Mouse (Mus musculus): ENCODE measurements at regions not wholly inside any gene's neighbourhood (a gene's known extent, or its start where the extent isn't known, plus 50 kb on each side); places are given as distances from the start of the nearest gene placed in this dataset.

DNA sequence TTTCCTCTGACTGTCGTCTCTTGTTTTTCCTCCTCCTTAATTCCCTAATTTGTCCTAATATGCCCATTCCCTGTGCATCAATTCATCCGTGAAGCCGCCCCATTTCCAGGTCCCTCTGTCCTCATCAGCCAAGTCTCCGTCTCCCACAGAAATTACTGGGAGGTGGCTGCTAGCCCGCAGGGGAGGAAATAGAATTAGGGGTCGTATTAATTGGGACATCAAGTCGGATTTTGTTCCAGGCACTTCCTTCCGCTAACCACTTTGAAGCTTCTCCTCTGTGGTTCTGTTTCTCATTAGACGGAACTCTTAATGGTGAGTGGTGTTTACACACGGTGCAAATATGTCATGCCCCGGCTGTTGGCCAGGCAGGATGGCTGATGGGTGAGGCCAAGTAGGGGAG is 259.5 kb upstream of the Tbx3 start:
- no peak for DNase-seq

DNA sequence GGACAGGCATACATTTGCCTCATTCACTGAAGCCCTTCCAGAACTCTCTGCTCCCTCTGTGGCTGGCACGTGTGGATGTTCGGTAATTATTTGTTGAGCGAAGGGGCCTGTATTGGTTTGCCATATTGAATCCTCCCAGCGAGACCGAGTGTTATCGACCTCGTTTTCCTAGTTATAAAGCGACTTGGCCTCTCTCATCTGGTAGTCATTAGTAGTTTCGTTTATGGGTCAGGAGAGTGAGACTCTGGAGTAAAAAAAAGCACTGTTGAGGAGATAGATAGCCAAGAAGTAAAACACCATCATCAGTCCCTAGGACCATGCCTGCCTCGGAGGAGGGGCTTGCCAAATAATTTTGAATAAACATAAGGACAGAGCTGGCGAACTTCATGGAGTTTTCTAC is 254.6 kb upstream of the Tbx3 start:
- no peak for DNase-seq

DNA sequence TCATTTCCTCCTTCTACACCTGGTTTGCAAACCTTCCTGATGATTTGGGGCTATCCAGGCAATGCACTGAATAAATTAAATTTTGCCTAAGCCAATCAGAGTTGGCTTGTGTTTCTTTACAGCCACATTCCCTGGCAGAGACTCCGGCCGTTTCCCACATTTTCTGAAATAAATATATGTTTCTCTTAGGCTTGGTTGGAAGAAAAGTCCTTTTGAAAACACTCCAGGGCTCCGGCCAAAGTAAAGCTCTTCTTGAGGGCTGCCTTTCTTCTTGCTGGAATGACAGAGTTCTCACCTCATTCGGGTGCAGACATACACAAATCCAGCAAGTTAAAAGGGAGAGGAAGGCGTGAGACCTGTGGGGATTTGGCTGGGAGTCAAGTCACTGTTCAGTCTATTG is 252.0 kb upstream of the Tbx3 start:
- DNase-seq, result no peak

DNA sequence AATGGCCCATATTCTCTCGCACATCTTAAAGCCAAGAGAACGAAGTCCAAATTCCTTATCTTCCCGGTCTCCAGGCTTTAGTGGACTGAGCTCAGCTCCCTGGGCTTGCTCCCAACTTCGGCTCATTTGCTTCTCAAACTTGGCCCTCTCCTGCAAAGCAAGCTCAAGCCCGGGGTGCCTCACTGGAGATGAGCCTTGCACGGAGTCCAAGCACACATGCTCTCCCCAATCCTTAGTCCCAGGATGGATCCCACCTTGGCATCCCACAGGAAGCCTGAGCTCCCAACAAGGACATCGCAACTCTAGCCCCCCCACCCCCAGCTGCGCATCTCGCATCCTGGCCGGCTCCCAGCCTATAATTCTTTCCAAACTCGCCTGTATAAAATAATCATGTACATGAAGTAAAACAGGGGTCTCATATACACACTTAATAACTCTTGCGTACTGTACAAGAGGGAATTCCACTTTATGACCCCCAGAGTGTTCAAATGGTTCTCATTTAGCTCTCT is 242.9 kb upstream of the Tbx3 start:
- peak in 1 of 2 experiments; percentile 0 for DNase-seq

DNA sequence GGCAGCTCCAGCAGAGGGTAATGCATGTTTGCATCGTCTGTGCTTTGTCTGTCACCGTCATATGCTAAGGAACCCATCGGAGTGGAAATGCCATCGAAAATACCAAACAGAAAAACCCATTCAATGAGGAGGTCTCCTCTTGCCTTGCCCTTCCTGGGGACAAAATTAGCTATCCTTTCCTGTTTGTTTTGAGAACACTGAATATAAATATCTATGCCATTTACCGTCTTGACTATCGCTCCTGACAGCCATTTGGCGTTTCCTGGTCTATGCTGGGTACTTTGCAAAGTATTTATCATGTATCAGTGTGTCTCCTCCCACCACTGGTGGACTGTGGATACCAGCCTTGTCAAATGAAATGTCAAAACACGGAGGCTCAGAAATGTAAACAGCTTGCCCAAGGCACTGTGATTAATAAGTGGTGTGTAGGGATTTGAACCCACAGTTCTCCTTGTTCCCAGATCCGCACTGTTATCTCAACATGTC is 239.2 kb upstream of the Tbx3 start:
- no peak for DNase-seq

DNA sequence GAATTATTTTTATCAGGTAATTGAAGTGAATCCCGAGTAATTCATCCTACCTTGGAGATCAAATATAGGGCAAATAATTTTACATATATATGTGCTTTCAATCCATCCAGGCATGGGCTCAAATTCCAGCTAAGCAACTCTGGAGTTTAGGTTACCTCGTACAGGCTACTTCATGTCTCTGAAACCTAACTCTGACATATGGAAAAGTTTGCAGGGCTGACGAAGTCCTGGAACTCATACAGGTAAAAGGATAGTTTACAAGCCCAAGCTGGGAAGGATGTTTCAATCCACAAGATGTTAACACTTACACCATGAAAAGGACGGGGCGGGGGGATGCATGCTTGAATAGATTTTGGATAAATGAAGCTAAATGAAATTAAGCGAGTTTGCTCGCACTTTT is 235.9 kb upstream of the Tbx3 start:
- no peak for DNase-seq

DNA sequence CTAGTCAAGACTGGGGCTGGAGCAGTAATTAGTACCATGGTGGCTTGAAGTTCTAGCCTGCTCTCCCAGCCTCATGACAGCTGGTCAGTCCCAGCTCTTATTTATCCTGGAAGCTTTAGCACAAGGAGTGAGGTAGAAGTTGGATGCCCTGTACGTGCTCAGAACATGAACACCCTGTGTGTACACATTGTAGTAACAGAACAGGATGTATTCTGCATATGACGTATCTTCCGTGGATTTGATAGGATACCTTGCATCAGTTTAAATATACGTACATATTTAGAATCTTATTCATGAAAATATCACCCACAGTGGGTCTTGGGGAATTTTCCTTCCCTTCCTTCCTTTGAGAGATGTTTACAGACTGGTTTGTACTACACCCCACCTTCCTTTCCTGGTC is 222.0 kb upstream of the Tbx3 start:
- no peak for DNase-seq

DNA sequence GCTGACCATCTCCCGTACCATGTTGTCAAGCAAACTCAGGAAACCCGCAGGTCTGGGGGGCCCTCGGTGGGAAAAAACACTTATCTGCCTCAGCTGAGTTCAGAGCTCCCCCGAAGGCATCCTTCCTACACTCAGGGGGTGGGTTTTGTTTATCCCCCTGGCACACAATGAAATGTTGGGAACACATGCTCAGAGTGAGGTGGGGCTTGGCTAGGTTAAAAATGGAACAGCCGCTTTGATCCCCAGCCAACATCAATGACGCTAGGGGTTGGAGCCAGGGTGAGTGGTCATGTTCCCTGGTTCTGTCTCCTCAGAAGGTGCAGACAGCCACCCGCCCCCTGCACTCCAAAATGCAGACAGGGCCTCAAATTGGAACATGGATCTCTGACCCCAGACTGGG is 221.3 kb upstream of the Tbx3 start:
- no peak for DNase-seq

DNA sequence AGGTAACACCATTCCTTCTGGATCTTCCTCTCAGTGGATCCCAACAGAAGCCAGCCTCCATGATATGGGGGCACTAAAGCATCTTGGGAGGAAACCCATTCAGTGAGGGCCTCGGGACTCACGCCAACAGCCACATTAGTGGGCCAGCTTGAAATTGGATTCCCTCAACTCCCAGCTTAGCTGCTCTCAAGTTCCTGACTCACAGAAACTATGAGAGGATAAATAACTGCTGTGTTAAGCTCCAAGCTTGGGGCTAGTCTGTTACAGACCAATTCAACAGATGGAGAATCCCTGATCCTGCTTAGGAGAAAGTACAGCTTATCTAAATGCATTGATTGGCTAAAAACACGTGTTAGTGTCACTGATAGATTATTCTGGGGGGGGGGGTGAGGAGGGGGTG is 210.7 kb upstream of the Tbx3 start:
- no peak for DNase-seq

DNA sequence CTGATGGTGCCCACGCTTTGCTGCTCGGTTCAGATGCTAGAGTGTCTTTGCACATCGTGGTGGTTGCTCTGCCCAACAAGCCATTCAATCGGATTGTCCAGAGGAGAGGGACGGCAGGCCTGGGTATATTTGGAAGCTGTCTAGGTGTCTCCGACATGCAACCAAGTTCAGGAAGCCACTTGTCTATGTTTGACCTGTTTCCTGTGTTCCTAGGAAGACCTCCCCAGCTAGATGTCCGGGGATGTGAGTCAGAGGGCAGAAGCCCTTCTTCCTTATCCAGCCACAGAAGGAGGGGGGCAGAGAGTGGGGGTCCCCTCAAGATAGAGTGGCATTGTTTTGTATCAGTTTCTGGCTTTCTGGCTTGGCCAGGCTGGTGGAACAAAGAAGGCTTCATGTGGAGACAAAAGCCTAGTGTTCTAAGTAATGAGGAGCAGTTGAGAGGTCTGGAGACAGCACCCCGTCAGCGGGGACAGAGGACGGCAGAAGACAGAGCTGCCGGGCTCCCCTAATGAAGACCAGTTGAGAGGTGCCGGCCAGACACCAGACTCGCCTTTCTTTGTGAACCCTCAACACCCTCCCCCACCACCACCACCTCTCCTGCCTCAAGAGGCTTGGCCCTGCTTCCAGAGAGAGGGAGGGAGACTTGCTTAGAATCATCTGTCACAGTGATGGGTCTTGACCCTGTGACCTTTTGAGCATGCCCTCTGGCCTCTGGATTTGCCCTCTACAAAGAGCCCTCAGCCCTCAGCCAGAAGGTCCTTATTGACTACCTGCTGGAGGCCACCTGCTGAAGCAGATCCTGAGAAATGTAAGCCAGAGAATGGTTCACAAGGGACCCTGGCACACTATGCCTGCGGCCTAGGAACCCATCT is 207.6 kb upstream of the Tbx3 start:
- DNase-seq, result no peak

DNA sequence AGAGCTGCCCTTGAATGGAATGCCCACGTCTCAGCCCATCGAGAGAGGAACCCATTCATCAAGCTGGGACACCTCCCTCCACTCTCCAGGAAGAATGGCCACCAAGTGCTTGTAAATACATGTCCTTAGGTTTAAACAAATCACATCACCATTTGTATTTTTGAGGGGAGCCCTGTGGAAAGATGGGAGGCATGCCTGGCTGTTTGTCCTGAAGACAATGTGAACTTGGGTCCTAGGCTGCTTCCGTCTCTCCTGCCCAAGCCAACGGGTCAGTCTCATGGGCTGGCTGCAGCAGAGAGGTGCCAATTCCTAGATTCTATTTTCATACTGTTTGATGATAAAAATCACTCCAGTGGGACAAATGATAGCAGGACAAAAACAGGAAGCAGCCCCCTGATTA is 205.9 kb upstream of the Tbx3 start:
- DNase-seq, result no peak

DNA sequence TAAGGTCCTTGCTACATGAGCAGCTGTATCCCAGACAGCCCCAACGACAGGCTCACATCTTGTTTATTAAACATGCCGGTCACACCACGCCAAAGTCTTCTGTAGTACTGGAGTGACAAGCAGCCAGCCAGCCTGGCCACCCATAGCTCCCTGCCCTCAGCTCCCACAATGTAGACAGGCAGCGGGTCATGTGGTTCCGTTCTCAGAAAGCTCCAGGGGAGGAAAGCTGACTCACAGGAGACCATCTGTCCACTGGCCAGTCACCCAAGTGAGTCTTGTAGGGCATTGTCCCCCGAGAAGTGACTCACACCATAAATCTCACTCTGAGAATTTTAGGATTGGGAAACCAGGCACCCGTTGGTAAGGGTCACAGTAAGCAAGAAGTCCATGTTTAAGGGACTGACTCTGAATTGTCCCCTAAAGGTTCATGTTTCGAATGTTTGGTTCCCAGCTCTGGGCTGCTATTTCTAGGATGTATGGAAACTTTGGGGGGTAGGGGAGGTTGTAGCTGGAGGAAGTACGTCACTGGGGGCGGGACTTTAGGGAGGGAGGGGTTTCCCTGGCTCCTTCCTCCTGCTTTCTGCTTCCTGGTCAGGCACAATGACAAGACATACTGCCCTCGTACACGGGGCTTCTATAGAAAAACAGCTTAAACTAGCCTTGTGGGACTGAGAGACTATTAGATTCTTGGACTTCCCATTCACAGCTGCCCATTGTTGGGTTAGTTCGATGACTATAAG is 203.0 kb upstream of the Tbx3 start:
- DNase-seq, result no peak

DNA sequence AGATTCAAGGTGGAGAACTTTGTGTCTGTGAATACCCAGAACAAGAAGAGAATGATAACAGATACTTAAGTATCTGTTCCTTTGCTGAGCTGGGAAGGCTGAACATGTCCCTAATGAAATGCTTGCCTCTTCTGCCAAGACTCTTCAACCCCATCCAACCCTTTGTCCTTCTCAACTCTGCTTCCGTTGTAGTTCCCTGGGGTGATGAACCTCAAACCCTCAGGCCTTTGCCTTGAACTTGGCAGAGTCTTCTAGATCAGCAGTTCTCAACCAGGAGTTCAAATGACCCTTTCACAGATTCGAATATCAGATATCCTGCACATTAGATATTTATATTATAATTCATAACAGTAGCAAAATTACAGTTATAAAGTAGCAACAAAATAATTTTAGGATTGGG is 192.5 kb upstream of the Tbx3 start:
- peak; percentile 6 to 17 for DNase-seq

DNA sequence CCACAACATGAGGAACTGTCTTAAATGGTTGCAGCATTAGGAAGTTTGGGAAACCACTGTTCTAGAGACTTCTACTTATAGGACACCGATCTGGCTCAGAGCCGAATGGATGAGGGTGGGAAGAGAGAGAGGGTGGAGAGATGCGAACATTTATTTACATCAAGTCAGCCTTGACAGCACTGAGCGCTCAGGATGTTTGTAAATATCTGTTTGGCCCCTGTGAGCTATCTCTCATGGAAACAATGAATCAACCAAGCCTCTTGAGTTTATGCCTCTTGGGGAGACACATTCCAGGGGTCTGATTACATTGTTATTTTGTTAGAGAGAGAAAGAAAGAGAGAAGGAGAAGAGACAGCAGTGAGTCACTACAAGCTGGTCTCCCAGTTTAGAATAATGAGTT is 192.1 kb upstream of the Tbx3 start:
- no peak for DNase-seq

DNA sequence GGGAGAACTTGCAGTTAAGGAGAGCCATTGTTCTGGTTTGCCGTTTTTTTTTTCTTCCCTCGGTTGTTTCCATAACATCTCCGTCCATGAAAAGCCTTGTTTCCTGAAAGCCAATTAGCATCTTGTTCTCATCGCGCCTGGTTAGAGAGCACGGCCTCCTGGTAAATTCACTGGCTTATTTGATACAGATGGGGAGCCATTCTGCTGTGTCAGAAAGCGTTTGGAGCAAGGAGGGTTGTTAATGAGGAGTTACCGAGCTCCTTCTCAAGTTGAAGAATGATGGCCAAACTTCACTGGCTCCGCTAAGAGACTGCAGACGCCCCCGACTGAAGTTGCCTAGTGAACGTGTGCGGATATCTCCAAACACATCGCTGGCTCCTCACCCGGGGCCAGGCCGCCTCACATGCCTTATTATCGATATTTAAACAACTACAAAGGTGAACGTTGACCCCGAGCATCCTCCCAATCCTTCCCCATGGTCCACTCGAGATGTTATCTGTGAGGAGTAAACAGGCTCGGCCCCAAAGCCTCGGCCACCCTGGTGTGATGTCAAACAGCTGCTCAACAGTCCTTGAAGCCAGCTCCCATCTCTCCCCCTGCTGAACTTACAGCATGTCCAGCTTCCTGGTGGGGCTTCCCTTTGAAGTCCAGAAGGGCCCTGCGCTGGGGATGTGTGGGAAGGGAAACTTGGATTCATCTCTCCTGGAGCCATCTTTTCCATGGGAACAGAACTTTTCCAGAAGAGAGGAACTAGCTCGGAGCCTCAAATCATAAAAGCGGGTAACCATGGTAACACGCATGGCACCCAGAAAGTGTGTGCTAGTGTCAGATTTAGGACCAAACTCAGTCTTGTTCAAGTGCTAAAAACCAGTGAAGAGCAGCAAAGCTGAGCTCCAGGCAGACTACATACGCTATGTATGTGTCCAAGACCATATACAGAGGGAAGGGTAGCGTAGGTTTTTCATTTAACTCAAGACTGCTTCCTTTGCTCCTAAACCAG is 190.0 kb upstream of the Tbx3 start:
- no peak for DNase-seq

DNA sequence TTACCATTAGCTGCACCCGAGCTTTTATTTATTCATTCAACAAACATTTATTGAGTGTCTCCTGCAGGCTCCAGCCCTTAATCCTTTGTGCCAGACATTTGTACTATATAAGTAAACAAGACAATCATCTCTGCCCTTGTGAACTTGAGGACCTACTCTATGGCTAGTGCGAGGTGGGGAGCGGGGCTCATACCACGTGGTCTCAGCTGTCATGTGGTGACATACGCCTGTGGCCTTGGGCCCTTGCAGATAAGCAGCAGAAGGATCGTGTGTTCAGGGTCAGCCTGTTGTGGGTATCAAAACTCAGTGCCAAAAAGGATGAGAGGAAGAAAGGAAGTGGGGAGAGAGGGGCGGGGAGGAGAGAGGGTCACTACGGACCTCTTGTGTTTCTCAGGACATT is 186.8 kb upstream of the Tbx3 start:
- DNase-seq, result no peak

DNA sequence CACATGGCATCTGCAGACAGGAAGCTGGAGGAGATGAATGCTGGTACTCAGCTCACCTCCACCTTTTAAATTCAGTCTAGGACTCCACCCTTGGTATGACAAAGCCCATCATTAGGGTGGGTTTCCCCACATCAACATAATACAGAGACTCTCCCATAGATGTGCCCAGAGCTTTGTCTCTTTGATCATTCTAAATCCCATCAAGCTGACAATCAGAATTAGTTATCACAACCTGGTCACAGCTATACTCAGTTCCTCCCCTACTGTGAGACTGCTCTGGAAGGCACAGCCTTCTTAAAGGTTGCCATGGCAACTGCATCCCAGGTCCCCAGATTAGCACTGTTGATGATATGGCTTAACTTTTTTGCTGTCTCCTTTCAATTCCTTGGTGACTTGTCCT is 184.3 kb upstream of the Tbx3 start:
- no peak for DNase-seq

DNA sequence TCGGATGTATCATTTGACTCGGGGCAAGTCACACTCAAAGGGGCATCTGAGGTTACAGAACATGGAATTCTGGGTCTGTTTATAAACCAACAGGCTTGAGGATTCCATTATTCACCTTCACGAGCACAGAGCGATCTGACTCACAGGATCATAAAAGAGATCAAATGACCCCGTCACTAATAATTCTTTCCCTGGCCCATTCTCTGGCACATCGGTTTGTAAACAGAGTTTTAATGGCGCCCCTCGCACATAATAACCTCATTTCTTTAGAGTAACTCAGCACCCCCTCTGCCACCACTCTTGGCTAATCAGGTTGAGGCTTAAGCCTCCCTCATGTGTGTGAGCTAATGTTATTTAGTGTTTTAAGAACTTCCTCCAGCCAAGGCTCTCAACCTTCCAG is 183.3 kb upstream of the Tbx3 start:
- no peak for DNase-seq

DNA sequence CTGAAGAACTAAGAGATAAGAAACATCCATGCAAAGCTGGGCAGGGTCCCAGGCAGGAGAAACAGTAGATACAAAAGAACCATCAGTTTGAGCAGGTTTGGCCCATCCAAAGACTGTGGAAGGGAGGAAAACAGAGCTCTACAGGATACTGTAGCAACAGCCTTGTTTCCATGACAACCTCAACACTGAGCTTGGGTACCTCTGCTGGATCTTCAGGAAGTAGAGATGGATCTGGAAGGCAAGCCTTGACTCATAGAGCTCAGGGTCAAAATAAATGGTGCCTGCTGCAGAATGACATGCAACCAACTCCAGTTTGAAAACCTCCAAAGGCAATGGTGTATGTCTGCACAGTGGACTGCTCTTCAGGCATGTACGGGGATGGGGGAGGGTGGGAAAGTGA is 173.0 kb upstream of the Tbx3 start:
- DNase-seq, result no peak

DNA sequence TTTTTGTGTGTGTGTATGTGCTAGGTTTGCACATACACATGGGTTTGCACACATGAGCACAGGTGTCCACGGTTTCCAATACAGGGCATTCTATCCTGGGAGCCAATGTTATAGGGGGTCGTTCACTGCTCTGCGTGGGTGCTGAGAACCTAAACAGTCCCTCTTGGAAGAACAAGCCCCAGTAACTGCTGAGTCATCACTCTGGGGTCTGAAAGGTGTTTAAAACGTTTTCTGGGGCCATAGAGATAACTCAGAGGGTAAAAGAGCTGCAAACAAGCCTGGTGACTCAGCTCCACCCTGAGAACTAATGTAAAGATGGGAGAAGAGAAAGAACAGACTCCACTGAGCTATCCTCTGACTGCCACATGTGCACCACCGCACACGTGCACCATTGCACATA is 172.0 kb upstream of the Tbx3 start:
- DNase-seq, result no peak

DNA sequence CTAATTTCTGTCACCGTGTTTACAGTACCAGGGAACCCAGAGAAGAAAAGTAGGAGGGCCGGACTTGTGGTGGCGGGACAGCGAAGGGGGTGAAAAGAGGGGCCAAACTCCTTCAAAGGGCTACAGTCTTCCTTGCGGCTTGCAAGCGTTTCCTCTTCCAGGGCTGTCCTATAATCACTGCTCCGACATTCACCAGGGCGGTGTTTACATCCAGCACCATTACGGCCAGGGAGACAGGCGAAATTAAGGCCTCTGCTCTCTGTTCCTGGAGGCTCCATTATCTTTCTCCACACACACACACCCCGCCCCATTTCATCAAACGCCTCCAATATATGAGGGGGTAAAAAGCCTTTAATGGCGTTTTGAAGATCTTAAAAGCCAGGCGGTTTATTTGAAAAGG is 162.8 kb upstream of the Tbx3 start:
- no peak for DNase-seq

DNA sequence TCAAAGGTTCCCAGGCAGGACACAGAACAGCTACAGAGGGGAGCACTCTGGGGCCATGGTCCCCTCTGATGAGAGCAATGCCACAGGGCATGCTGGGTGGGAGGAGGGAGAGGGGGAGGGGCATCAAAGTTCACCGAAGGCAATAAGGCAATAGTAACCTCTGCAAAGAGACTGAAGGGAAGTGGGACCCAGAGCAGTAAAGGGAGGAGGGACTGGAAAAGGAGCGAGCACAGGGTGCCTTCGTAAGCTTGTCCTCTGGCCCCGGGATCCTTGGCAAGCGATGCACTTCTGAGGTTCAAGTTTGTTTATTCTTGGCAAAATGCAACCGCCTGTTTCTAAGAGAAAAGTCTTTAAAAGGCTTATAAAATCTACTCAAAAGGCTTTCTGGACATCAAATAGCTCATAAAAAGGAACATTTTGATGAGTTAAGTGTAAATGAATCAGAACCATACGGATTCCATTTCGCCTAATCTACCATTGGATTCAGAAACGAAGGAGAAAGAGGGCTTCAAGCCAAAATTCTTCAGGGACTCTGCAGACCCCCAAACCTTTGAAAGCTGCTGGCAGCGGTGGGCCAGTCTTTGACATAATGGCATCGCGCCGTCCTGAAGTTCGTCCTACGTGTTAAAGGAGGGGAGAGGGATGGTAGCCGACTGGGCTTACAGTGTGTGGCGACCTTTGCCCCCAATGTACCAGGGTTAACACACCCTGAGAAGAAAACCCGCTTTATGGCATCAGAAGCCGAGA is 151.8 kb upstream of the Tbx3 start:
- DNase-seq, result peak; percentile 7 to 39

Data from kidney, adult 8-10 months (tissue).